Mouse (Mus musculus) adrenal gland, adult 18-20 months (tissue): ENCODE results near the gene Dcun1d4. TPM values are rescaled to one million over a fixed set of nuclear protein-coding genes. Genes with fewer than 3 reads are reported as not detected.

ENCODE experiments used
- DNase-seq, 2 experiments: peaks; one replicate each; pipeline ENCODE4 v3.0.0; 2021 to 2022; ENCODE audit warnings: low spot score in 2 of 2
- total RNA-seq, 2 experiments: library from RNA; stranded (reverse); gene quantifications; 1 replicate in 1 of 2; 2 replicates in 1 of 2; pipeline ENCODE4 v1.2.3; 2021

The Dcun1d4 gene
- total RNA-seq, 2 experiments from 2014 or later: 26.9 to 50.3 TPM

GRCm38 (mm10) chr5:73585212-73586115 lies 104.7 kb downstream of the Dcun1d4 start:
- DNase-seq: peak in 1 of 2 experiments; percentile 42

GRCm38 (mm10) chr5:73586597-73586996 lies 105.8 kb downstream of the Dcun1d4 start:
- no peak for DNase-seq

- no peak for DNase-seq
These were observed 106.3 kb downstream of the Dcun1d4 start for GRCm38 (mm10) chr5:73587119-73587518.

- no peak for DNase-seq
These were observed 118.3 kb downstream of the Dcun1d4 start for GRCm38 (mm10) chr5:73598943-73599695.

- peak in 1 of 2 experiments; percentile 24 for DNase-seq
These were observed 119.2 kb downstream of the Dcun1d4 start for GRCm38 (mm10) chr5:73599991-73600390.

GRCm38 (mm10) chr5:73601361-73601763 lies 120.6 kb downstream of the Dcun1d4 start:
- no peak for DNase-seq

- no peak for DNase-seq
These were observed 122.1 kb downstream of the Dcun1d4 start for GRCm38 (mm10) chr5:73602865-73603264.

- DNase-seq: no peak
These were observed 123.7 kb downstream of the Dcun1d4 start for GRCm38 (mm10) chr5:73604542-73604941.

- DNase-seq: no peak
These were observed 124.2 kb downstream of the Dcun1d4 start for GRCm38 (mm10) chr5:73604964-73605363.

Other genes with a start within 250 kb of the Dcun1d4 start
- 10 to 100 TPM; 28.9 to 32.8 TPM for gene Fryl, start 224.4 kb upstream of the Dcun1d4 start, total RNA-seq
- gene Ociad1, start 188.2 kb upstream of the Dcun1d4 start, total RNA-seq: 100 to 1,000 TPM; 245 to 250 TPM
- 10 to 100 TPM; 28.9 to 29.3 TPM for gene Ociad2, start 140.0 kb upstream of the Dcun1d4 start, total RNA-seq
- gene Cwh43, start 74.9 kb upstream of the Dcun1d4 start, total RNA-seq: not detected
- gene Lrrc66, start 151.5 kb downstream of the Dcun1d4 start, total RNA-seq: under 1 TPM in 1 of 2 experiments, not detected in 1; 0.10 TPM
- gene Sgcb, start 166.8 kb downstream of the Dcun1d4 start, total RNA-seq: 10 to 100 TPM; 20.9 to 26.7 TPM
- gene Spata18, start 170.4 kb downstream of the Dcun1d4 start, total RNA-seq: not detected